Mouse (Mus musculus) embryonic facial prominence, embryonic 12.5 days (tissue): Measurements from ENCODE around the gene Dock2. TPM values are rescaled to one million over a fixed set of nuclear protein-coding genes. Genes with fewer than 3 reads are reported as not detected.
"Not testable (repeated sequence)": the region's sequence is repeated elsewhere in the genome, so short reads cannot be mapped to it uniquely, and the experiment has no call there.

Experiments
- ATAC-seq: fragments of 200-750 bp; cut with Nextera tagmentation; 2 replicates; pipeline ENCODE4 v1.8.0; 2017; ENCODE audit not compliant: insufficient number of reproducible peaks, insufficient read depth, low FRiP score, low TSS enrichment
- H3K27ac ChIP-seq: fragments of 300-500 bp; sonication (generic); 2 replicates; pipeline ENCODE4 v1.5.1; 2016; ENCODE audit warnings: mild to moderate bottlenecking
- H3K27me3 ChIP-seq: fragments of 300-500 bp; sonication (generic); 2 replicates; pipeline ENCODE4 v1.6.1; 2016; ENCODE audit warnings: mild to moderate bottlenecking, moderate library complexity
- H3K36me3 ChIP-seq: fragments of 300-500 bp; sonication (generic); 2 replicates; pipeline ENCODE4 v1.6.1; 2016; ENCODE audit warnings: mild to moderate bottlenecking
- H3K4me1 ChIP-seq: fragments of 300-500 bp; sonication (generic); 2 replicates; pipeline ENCODE4 v1.6.1; 2016
- H3K4me2 ChIP-seq: fragments of 300-500 bp; sonication (generic); replicated peaks from 2 replicates; pipeline ENCODE4 v1.6.1; 2016; ENCODE audit warnings: mild to moderate bottlenecking, moderate library complexity
- H3K4me3 ChIP-seq: fragments of 300-500 bp; sonication (generic); 2 replicates; pipeline ENCODE4 v1.5.1; 2016; ENCODE audit warnings: mild to moderate bottlenecking
- H3K9ac ChIP-seq: fragments of 300-500 bp; sonication (generic); 2 replicates; pipeline ENCODE4 v1.6.1; 2016; ENCODE audit warnings: mild to moderate bottlenecking, moderate library complexity
- H3K9me3 ChIP-seq: fragments of 300-500 bp; sonication (generic); 2 replicates; pipeline ENCODE4 v1.6.1; 2016; ENCODE audit warnings: mild to moderate bottlenecking, moderate library complexity
- WGBS: fragments of 180-500 bp; shearing (Covaris S2); methylation state at CpG from one replicate; pipeline ENCODE4 v1.1.7; 2016; 5-methylcytosine and 5-hydroxymethylcytosine counted together
- polyA plus RNA-seq: library from polyadenylated mRNA; unstranded; fragments of >200 nt; fragmentation: Nextera tagmentation; extraction: Ambion mirVana; gene quantifications from 2 replicates; pipeline ENCODE4 v1.2.1, GENCODE M21; 2016

Gene Dock2
- 0.91 and 1.0 TPM in 2 replicates for polyA plus RNA-seq

DNA sequence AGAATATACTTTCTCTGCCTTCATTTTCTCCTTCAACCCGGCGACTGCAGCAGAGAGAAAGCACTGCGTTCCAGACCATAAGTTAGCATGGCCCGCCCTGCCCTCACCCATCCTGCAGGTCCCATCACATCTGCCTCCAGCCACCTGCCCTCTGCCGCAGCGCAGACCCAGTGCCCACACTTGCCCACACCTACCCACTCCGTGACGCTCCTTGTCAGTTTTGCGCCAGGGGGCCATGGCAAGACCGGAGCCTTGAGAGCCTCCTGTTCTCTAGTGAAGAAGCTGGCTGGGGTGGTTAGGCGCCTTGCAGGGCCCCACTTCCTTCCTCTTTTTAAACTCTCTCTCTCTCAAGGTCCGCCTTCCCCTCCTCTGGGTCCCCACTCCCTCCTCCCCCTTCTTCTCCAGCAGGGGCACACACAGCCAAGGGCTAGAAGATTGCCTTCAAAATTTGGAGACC, at the start of gene Dock2:
Gene Dock2, minus strand, starts transcription at position 306 of the 457 bp plus-strand sequence.
- H3K27me3 ChIP-seq: no peaks in the 10 kb centered on the region
- ATAC-seq: no peak
- H3K4me3 ChIP-seq: no peak within 1 kb of the TSS
- no peaks in the 10 kb centered on the region for H3K9me3 ChIP-seq
- H3K36me3 ChIP-seq: no peaks in the 10 kb centered on the region
- no peaks in the 10 kb centered on the region for H3K4me1 ChIP-seq
- no peak within 1 kb of the TSS for H3K27ac ChIP-seq
- H3K4me2 ChIP-seq: no peak within 1 kb of the TSS
- no peak within 1 kb of the TSS for H3K9ac ChIP-seq
- WGBS: 83% methylated on average over 12 of the region's 12 CpGs

DNA sequence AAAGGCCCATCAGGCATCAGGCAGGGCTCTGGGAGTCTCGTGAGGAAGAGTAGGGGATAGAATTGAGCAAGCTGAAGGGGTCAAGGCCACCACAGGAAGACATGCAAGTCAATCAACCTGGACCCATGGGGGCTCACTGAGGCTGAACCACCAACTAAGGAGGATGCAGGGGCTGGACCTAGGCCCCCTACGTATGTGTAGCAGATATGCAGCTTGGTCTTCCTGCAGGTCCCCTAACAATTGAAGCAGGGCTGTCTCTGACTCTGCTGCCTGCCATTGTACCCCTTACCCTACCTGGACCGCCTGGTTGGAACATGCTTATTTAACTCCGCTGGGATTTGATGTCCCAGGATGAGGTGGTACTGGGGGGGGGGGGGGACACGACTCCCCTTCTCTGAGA, 49.0 kb upstream of the Dock2 start:
- Histone ChIP-seq H3K27me3 (no peaks in the 10 kb centered on the region), H3K36me3 (peaks cover 23% of the 10 kb centered on the region), H3K4me2 (peak overlapping the region; percentile 84), H3K9ac (peak overlapping the region; percentile 78), H3K4me3 (peak overlapping the region; percentile 80), H3K9me3 (no peaks in the 10 kb centered on the region), H3K27ac (peak overlapping the region; percentile 76; the same call in 1 of the 2 replicates), H3K4me1 (peaks cover 8% of the 10 kb centered on the region)
- no peak for ATAC-seq
- 12% methylated on average over 4 of the region's 5 CpGs for WGBS

DNA sequence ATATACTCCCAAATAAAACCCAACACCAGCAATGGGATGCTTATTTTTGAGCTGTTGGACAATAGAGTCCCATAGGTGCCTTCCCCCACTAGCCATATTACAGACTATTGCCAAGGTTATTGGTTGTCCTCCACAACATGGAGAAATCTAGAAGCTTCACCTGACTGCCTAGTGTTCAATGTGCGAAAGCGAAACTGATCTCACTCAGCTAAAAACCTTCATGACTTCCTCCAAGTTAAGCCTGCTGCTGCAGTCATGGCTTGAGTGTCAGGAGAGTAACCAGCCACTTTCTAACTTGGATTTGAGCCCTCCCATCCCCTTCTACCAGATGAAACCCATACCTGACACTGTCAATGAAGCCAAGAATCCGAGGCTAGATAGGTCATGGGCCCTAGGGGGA, 44.1 kb upstream of the Dock2 start:
- WGBS: 93% methylated on average over 3 of the region's 3 CpGs
- H3K27me3 ChIP-seq: no peaks in the 10 kb centered on the region
- no peaks in the 10 kb centered on the region for H3K9me3 ChIP-seq
- peaks cover 7% of the 10 kb centered on the region for H3K4me1 ChIP-seq
- no peak overlapping the region for H3K9ac ChIP-seq
- peaks cover 39% of the 10 kb centered on the region for H3K36me3 ChIP-seq
- H3K4me3 ChIP-seq: no peak overlapping the region
- no peak overlapping the region for H3K4me2 ChIP-seq
- no peak overlapping the region for H3K27ac ChIP-seq
- ATAC-seq: no peak

DNA sequence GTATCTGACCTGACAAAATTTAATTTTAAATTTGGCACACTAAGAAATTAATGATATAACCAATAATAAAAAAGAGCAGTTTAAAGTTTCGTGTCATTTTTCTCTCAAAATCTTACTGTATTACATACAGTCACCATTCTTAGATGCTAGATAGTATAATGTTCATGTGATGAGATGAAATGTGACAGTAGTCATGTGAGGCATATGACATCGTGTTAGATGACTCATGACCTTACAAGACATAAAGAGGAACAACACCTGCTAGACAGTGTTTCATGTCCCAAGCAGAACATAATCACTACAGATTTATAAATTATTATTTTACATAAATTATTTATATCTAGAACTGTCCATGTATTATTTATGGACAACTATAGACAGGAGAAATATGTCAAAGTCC, 43.2 kb upstream of the Dock2 start:
- Histone ChIP-seq H3K27me3 (no peaks in the 10 kb centered on the region), H3K9me3 (no peaks in the 10 kb centered on the region), H3K9ac (no peak overlapping the region), H3K4me2 (no peak overlapping the region), H3K4me1 (no peaks in the 10 kb centered on the region), H3K4me3 (no peak overlapping the region), H3K27ac (no peak overlapping the region), H3K36me3 (peaks cover 46% of the 10 kb centered on the region)
- 87% methylated on average over 2 of the region's 2 CpGs for WGBS
- ATAC-seq: no peak

GRCm38 (mm10) chr11:34824791-34825190, 41.1 kb upstream of the Dock2 start:
- H3K9ac ChIP-seq: no peak overlapping the region
- H3K36me3 ChIP-seq: peaks cover 58% of the 10 kb centered on the region

DNA sequence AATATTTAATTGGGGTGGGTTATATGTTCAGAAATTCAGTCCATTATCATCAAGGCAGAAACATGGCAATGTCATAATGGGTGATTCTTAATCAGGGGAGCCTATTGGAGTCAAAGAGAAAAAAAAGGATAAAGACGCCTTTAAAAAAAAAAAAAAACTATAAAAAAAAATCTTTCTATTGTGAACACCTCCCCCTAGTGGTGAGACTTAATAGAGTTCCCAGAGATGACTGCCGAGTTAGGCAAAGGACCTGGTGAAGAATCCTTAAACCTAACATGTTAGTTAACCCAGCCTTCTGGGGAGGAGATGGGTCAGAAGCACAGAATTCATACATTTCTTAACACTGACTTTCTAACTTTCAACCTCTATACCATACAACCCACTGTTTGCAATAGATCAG, 31.1 kb upstream of the Dock2 start:
- Histone ChIP-seq H3K27me3 (no peaks in the 10 kb centered on the region), H3K36me3 (peaks cover 59% of the 10 kb centered on the region), H3K4me2 (no peak overlapping the region), H3K4me1 (no peaks in the 10 kb centered on the region), H3K9me3 (no peaks in the 10 kb centered on the region), H3K27ac (no peak overlapping the region), H3K4me3 (no peak overlapping the region), H3K9ac (no peak overlapping the region)
- ATAC-seq: no peak
- WGBS: 10% methylated on average over 2 of the region's 2 CpGs

More at GRCm38 (mm10) chr11:34824791-34825190, 41.1 kb upstream of the Dock2 start:
- Histone ChIP-seq H3K27ac (no peak overlapping the region), H3K9me3 (no peaks in the 10 kb centered on the region), H3K27me3 (no peaks in the 10 kb centered on the region), H3K4me2 (no peak overlapping the region), H3K4me3 (no peak overlapping the region), H3K4me1 (no peaks in the 10 kb centered on the region)
- 97% methylated on average over 4 of the region's 4 CpGs for WGBS
- ATAC-seq: no peak

DNA sequence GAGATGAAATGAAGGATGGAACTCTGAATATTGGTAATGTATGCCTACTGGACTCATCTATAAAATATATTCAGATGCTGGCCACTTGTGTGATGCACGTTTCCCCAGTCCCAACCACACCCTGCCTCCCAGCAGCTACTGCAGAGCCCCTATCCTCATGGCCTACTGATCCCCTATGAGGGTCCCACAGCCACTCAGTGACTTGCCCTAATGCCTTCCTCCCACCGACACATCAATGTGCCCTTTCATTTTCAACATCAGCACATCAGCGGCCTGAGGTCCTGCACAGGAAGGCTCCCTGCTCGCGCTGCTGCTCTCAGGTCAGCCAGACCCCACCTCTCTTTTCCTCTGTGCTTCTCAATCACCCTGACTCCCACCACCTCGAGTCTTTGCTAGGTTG, 30.6 kb upstream of the Dock2 start:
- Histone ChIP-seq H3K4me2 (no peak overlapping the region), H3K4me1 (no peaks in the 10 kb centered on the region), H3K27ac (no peak overlapping the region), H3K36me3 (peaks cover 60% of the 10 kb centered on the region), H3K9ac (no peak overlapping the region), H3K9me3 (no peaks in the 10 kb centered on the region), H3K27me3 (no peaks in the 10 kb centered on the region), H3K4me3 (no peak overlapping the region)
- ATAC-seq: no peak
- WGBS: 86% methylated on average over 6 of the region's 6 CpGs

DNA sequence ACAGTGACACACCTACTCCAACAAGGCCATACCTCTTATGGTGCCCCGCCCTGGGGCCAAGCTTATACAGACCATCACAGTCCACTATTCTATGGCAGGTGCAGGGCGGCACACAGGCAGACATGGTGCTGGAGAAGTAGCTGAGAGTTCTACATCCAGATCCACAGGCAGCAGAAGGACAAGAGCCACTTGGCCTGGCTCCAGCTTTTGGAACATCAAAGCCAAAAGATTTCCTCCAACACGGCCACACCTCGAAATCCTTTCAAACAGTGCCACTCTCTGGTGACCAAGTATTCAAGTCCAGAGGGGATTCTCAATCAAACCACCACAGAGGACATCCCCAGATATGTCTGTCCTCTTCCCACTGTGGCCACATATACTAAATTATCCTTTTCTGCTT, 21.3 kb upstream of the Dock2 start:
- H3K27ac ChIP-seq, H3K4me2 ChIP-seq, ATAC-seq, H3K4me3 ChIP-seq, H3K9me3 ChIP-seq, H3K4me1 ChIP-seq, H3K9ac ChIP-seq, H3K36me3 ChIP-seq, H3K27me3 ChIP-seq: not testable (repeated sequence)
- WGBS: 85% methylated on average over 4 of the region's 4 CpGs

DNA sequence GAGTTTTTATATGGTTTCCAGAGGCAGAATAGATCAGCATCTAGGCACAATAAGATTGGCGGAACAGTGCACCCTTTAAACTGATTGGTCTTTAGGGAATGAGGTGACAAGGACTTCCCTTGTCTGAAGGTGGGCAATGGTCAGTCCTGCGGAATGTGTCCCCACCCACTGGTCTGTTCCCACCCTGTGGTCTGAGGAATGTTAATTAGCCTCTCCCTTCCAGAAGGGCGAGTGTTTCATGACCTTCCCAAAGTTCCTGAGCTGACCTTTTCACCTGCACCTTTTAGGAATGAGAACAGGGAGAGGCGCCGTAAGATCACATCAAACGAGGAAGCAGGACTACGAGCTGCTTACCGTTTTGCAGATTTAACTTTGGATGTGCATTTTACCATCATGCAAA, 14.4 kb upstream of the Dock2 start:
- WGBS: 43% methylated on average over 8 of the region's 8 CpGs
- H3K4me3 ChIP-seq, ATAC-seq, H3K27ac ChIP-seq, H3K27me3 ChIP-seq, H3K9ac ChIP-seq, H3K4me2 ChIP-seq, H3K9me3 ChIP-seq, H3K4me1 ChIP-seq, H3K36me3 ChIP-seq: not testable (repeated sequence)

GRCm38 (mm10) chr11:34796097-34796496, 12.4 kb upstream of the Dock2 start:
- no peak overlapping the region for H3K9ac ChIP-seq
- no peak overlapping the region for H3K27ac ChIP-seq
- H3K27me3 ChIP-seq: no peaks in the 10 kb centered on the region
- H3K4me2 ChIP-seq: no peak overlapping the region
- no peaks in the 10 kb centered on the region for H3K4me1 ChIP-seq
- no peaks in the 10 kb centered on the region for H3K36me3 ChIP-seq
- WGBS: 23% methylated on average over 4 of the region's 4 CpGs
- no peaks in the 10 kb centered on the region for H3K9me3 ChIP-seq
- ATAC-seq: no peak
- H3K4me3 ChIP-seq: no peak overlapping the region

DNA sequence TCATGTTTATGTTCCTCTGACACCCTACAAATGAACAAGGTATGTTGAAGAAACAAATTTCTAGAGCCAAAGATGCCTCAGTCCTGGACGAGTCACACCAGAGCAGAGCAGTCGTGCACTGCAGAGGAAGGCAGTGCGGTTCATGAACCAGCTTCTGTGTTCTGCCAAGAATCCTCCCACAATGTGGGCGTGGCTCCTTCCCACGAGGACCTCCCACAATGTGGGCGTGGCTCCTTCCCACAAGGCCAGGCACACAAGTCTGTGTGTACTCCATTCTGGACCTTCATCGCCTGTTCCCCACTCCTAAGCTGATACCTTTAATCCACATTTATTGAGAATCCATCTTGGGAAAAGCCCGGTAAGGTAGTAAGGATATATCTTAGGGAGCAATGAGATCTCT, 8.2 kb upstream of the Dock2 start:
- no peaks in the 10 kb centered on the region for H3K9me3 ChIP-seq
- H3K4me2 ChIP-seq: no peak overlapping the region
- H3K4me3 ChIP-seq: no peak overlapping the region
- ATAC-seq: 0 out of 2 replicates have a peak, but pooled peaks have one; percentile 41
- no peaks in the 10 kb centered on the region for H3K27me3 ChIP-seq
- H3K9ac ChIP-seq: no peak overlapping the region
- H3K36me3 ChIP-seq: no peaks in the 10 kb centered on the region
- no peak overlapping the region for H3K27ac ChIP-seq
- 65% methylated on average over 8 of the region's 8 CpGs for WGBS
- no peaks in the 10 kb centered on the region for H3K4me1 ChIP-seq

GRCm38 (mm10) chr11:34784864-34785263, 1.2 kb upstream of the Dock2 start:
- Histone ChIP-seq H3K4me1 (no peaks in the 10 kb centered on the region), H3K4me2 (no peak overlapping the region), H3K9me3 (no peaks in the 10 kb centered on the region), H3K27ac (no peak overlapping the region), H3K9ac (no peak overlapping the region), H3K27me3 (no peaks in the 10 kb centered on the region), H3K4me3 (no peak overlapping the region), H3K36me3 (no peaks in the 10 kb centered on the region)
- ATAC-seq: no peak
